Mouse (Mus musculus) retina, postnatal 1 day (tissue): ENCODE measurements at regions not wholly inside any gene's neighbourhood (a gene's known extent, or its start where the extent isn't known, plus 50 kb on each side); places are given as distances from the start of the nearest gene placed in this dataset.
A peak's percentile ranks its signal among the peaks of the same experiment; 100 is the strongest.

Source experiments
- DNase-seq: peaks from one replicate; pipeline ENCODE4 v3.0.0-alpha.2; 2012

DNA sequence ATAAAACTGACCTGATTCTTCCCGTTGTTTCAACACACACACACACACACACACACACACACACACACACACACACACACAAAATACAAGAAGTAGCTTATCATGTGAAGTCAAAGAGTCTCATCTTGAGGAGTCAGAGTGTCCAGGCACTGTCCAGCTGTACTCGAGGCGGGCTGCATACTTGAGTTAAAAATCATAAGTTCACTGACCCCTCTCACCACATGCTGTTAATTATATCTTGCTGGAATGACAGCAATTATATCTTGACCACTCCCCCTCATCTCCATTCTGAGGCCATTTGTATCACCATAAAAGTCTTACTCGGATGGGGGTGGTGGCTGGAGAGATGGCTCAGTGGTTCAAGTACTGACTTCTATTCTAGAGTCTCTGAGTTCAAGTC is 58.5 kb upstream of the P3h2 start:
- DNase-seq = peak; percentile 54

DNA sequence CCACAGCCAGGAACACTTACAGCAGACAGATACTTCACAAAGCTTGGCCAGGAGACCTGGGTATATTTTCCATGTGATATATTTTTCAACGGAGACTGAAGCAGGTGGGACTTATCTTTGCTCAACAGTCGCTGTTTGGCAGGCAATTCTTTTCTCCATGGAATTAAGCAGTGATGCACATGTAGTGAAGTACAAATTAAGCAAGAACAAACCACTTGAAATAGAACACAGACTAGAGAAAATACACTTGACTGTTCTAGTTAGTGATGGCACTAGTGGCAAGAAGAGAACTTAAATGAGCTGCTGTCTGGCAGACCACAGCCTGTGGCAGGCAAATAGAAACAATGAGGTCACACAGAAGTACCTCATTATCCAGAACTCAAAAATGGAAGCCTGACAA is 57.8 kb upstream of the P3h2 start:
- DNase-seq = no peak

DNA sequence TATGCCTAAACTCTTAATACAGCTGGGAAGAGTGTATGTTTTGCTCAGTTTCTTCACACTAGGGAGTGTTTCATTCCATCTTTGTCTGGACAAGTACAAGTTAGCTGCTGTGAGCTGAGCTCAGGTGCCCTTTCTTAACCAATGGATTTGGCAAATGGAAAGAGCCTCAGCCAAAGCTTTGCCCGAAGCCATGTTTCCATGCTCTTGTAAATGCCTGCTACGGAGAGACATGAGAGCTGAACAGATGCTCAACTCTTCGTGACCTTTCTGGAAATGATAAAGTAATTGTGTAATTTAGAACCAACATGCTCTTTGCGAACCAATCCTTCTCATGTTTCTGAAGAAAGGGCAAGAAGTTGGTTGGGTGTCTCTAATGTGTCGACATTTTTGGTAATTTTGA is 52.0 kb upstream of the P3h2 start:
- no peak for DNase-seq
